Comparison of ENCODE assay signal across 24 mouse cellular contexts in the genomic region with DNA sequence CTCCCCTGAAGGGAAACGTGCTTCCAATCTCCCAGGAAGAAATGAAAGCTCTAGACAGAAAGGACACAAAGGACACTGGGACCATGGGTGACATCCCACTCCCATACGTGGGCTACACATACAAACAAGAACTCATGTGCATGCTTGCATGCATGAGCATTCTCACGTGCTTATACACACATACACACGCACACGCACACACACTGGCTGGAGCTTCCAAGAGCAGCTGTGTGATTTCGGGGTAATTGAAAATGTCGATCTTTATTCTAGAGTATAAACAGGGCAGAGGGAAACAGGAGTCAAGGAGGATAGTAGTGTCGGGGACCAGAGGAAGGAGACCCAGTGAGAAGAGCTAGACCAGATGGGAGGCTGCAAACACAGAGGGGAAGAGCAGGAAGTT. TPM values are rescaled to one million over a fixed set of nuclear protein-coding genes. Genes with fewer than 3 reads are reported as not detected.
DNase-seq lines count a peak whose midpoint lies in the region; ATAC-seq and TF ChIP-seq lines count a peak whose summit lies in the region.
"Had no signal": no experiment of that assay in that cellular context is flagged by ENCODE, and none has a peak within 500 bp of the region (broad histone marks: within the 10 kb centered on the region; RNA-seq: fewer than 3 reads in every experiment).

No protein-coding gene starts in this region.

- H3K4me2 ChIP-seq in lung, embryonic 14.5 days: no peak overlapping the region
- H3K4me2 ChIP-seq in intestine, embryonic 15.5 days (replicated peaks): 0 out of 2 replicates have a peak overlapping the region, but pooled peaks have one; percentile 19
- H3K4me2 ChIP-seq: embryonic facial prominence, embryonic 12.5 days; liver, embryonic 11.5 days had no signal

- H3K36me3 ChIP-seq in lung, embryonic 14.5 days (ENCODE audit: insufficient read depth): no peaks in the 10 kb centered on the region
- H3K36me3 ChIP-seq in ES-E14 (ENCODE audit: control insufficient read depth, insufficient read depth, low read length, poor library complexity, severe bottlenecking): no peaks in the 10 kb centered on the region
- H3K36me3 ChIP-seq in intestine, embryonic 15.5 days: no peaks in the 10 kb centered on the region
- H3K36me3 ChIP-seq: embryonic facial prominence, embryonic 12.5 days had no signal

- H3K9me3 ChIP-seq in lung, embryonic 14.5 days (ENCODE audit: low read depth, low read length): no peaks in the 10 kb centered on the region
- no peaks in the 10 kb centered on the region for H3K9me3 ChIP-seq in ES-E14 (ENCODE audit: control insufficient read depth, insufficient read depth, low read depth, low read length)
- H3K9me3 ChIP-seq in intestine, embryonic 15.5 days: no peaks in the 10 kb centered on the region
- H3K9me3 ChIP-seq: embryonic facial prominence, embryonic 12.5 days had no signal

- in situ Hi-C loops in ES-E14 (cut with MboI; ENCODE audit: low sequenced_read_pairs in 2 of 2, unreplicated experiment in 2 of 2): no loop called here

- H3K9ac ChIP-seq in lung, embryonic 14.5 days: no peak overlapping the region
- no peak overlapping the region for H3K9ac ChIP-seq in ES-E14 (ENCODE audit: insufficient read depth, low read depth, low read length, poor library complexity, severe bottlenecking)
- H3K9ac ChIP-seq in intestine, embryonic 15.5 days: no peak overlapping the region; the same call in 1 of the 2 replicates
- H3K9ac ChIP-seq: embryonic facial prominence, embryonic 12.5 days had no signal

- H3K4me1 ChIP-seq in lung, embryonic 14.5 days (ENCODE audit: insufficient read depth): no peaks in the 10 kb centered on the region
- no peaks in the 10 kb centered on the region for H3K4me1 ChIP-seq in lung, adult 2 months (ENCODE audit: control insufficient read depth, insufficient read depth, low read length)
- H3K4me1 ChIP-seq in ES-E14 (ENCODE audit: control insufficient read depth in 2 of 2, insufficient read depth in 2 of 2, low read length in 2 of 2, poor library complexity in 1 of 2): no peaks in the 10 kb centered on the region
- H3K4me1 ChIP-seq in intestine, embryonic 15.5 days (replicated peaks): peaks cover 27% of the 10 kb centered on the region
- H3K4me1 ChIP-seq: embryonic facial prominence, embryonic 12.5 days had no signal

- no peak for TF ChIP-seq POLR2A in lung, adult 2 months (IDR thresholded peaks at IDR 0.05; ENCODE audit: borderline replicate concordance, extremely low read depth, low read depth, low read length)

- H3K4me3 ChIP-seq in gastrocnemius, adult 2 months: no peak overlapping the region
- H3K4me3 ChIP-seq in lung, embryonic 14.5 days (ENCODE audit: low read depth, low read length): no peak overlapping the region
- no peak overlapping the region for H3K4me3 ChIP-seq in lung, adult 2 months (replicated peaks; ENCODE audit: extremely low read depth, low read depth, low read length)
- no peak overlapping the region for H3K4me3 ChIP-seq in ES-E14 (ENCODE audit: insufficient read depth in 1 of 2, low read depth in 1 of 2, low read length in 2 of 2, poor library complexity in 1 of 2, severe bottlenecking in 1 of 2)
- H3K4me3 ChIP-seq in intestine, embryonic 15.5 days (replicated peaks): no peak overlapping the region
- H3K4me3 ChIP-seq: embryonic facial prominence, embryonic 12.5 days; erythroblast, embryonic 14.5 days; left cerebral cortex, adult 2 months had no signal

- WGBS in lung, embryonic 14.5 days: 47% methylated on average over 8 of the region's 8 CpGs
- WGBS in lung, adult 2 months: 60% methylated on average over 8 of the region's 8 CpGs
- WGBS in intestine, embryonic 15.5 days: 44% methylated on average over 8 of the region's 8 CpGs

- DNase-seq in gastrocnemius, adult 2 months: peak; percentile 8
- DNase-seq in gastrocnemius, postnatal 14 days: no peak
- peak; percentile 33 for DNase-seq in lung, embryonic 14.5 days
- no peak for DNase-seq in lung, adult 2 months
- no peak for DNase-seq in ES-E14 (ENCODE audit: low read depth, low spot score)
- DNase-seq in embryo, embryonic 10 days (ENCODE audit: low spot score): no peak
- no peak for DNase-seq in thymus, postnatal 25 days
- DNase-seq: adrenal gland, adult 8-10 months; cerebellum, adult 9-11 months; kidney, adult 8-10 months; kidney, postnatal 14 days; left cerebral cortex, postnatal 4 days; lung, adult 18-20 months; lung, postnatal 36 days; retina, postnatal 1 day; thymus, postnatal 36 days had no signal

- TF ChIP-seq CTCF in gastrocnemius, adult 2 months (IDR thresholded peaks at IDR 0.05): no peak
- no peak for TF ChIP-seq CTCF in lung, embryonic 14.5 days (IDR thresholded peaks at IDR 0.05; ENCODE audit: low read depth)
- TF ChIP-seq CTCF in lung, adult 2 months (IDR thresholded peaks at IDR 0.05; ENCODE audit: insufficient read depth, low read length): no peak

- ATAC-seq in lung, embryonic 14.5 days (ENCODE audit: insufficient read depth): no peak
- ATAC-seq in intestine, embryonic 15.5 days: peak; percentile 39

- no peaks in the 10 kb centered on the region for H3K27me3 ChIP-seq in lung, embryonic 14.5 days (ENCODE audit: insufficient read depth, low read length)
- H3K27me3 ChIP-seq in intestine, embryonic 15.5 days (replicated peaks): no peaks in the 10 kb centered on the region

- intact Hi-C loops in gastrocnemius, adult 2 months (cut with DNase I): no loop called here
- intact Hi-C loops in gastrocnemius, postnatal 14 days (cut with DNase I; ENCODE audit: low total_unique reads): loop anchor here (2.0 kb wide), 1 partner anchor 44 kb away; no protein-coding TSS in a partner anchor

- 0 out of 2 replicates have a peak overlapping the region, but pooled peaks have one; percentile 6 for H3K27ac ChIP-seq in gastrocnemius, adult 2 months
- no peak overlapping the region for H3K27ac ChIP-seq in lung, embryonic 14.5 days (ENCODE audit: low read depth)
- H3K27ac ChIP-seq in ES-E14 (ENCODE audit: insufficient read depth, low read depth, low read length, poor library complexity, severe bottlenecking): peak overlapping the region; percentile 15; the same call in 1 of the 2 replicates
- 0 out of 2 replicates have a peak overlapping the region, but pooled peaks have one; percentile 67 for H3K27ac ChIP-seq in intestine, embryonic 15.5 days
- H3K27ac ChIP-seq: embryonic facial prominence, embryonic 12.5 days; left cerebral cortex, adult 2 months had no signal

TF ChIP-seq in ES-E14, 5 proteins besides CTCF, POLR2A, EP300 and RAD21:
- no peak for TF ChIP-seq MAFK (IDR thresholded peaks at IDR 0.05; ENCODE audit: insufficient read depth, low read depth, low read length)
- no peak for TF ChIP-seq ZNF384 (IDR thresholded peaks at IDR 0.05; ENCODE audit: low read depth, low read length)
- TF ChIP-seq CHD2 (IDR thresholded peaks at IDR 0.05; ENCODE audit: low read depth, low read length): no peak
- TF ChIP-seq ZC3H11A (IDR thresholded peaks at IDR 0.05; ENCODE audit: borderline replicate concordance, low read depth, low read length): no peak

RNA-seq across cellular contexts. Expression of gene Odf3l1, which starts 19.8 kb away (rescaled TPM):
- under 1 TPM in 1 of 2 experiments, not detected in 1; 0.22 TPM for total RNA-seq in gastrocnemius, adult 2 months (2021)
- under 1 TPM in 1 of 2 experiments, not detected in 1; 0.80 TPM for total RNA-seq in gastrocnemius, postnatal 14 days (2021)
- 0.23 and 1.1 TPM in 2 replicates for polyA plus RNA-seq in lung, embryonic 14.5 days (2014; fragmentation: Nextera tagmentation; extraction: Ambion mirVana)
- polyA plus RNA-seq in lung, adult 2 months (2012; rRNA removed): 1.7 and 1.8 TPM in 2 replicates
- not detected in 2 replicates for total RNA-seq in ES-E14 (2012; rRNA removed)
- 1.2 and 1.3 TPM in 2 replicates for polyA plus RNA-seq in intestine, embryonic 15.5 days (2015; fragmentation: Nextera tagmentation; extraction: Ambion mirVana)
- total RNA-seq: hematopoietic stem cell, adult 5-6 weeks; layer of hippocampus, adult 8-10 months; left cerebral cortex, adult 2 months; left cerebral cortex, postnatal 4 days; megakaryocyte-erythroid progenitor cell, adult 5-6 weeks had no signal
- polyA plus RNA-seq: erythroblast, embryonic 14.5 days; liver, embryonic 11.5 days had no signal

RNA-seq across cellular contexts. Expression of gene Cspg4, which starts 20.2 kb away (rescaled TPM):
- 1 to 10 TPM; 5.7 to 6.0 TPM for total RNA-seq in gastrocnemius, adult 2 months (2021)
- 10 to 100 TPM; 13.8 to 20.6 TPM for total RNA-seq in gastrocnemius, postnatal 14 days (2021)
- polyA plus RNA-seq in lung, embryonic 14.5 days (2014; fragmentation: Nextera tagmentation; extraction: Ambion mirVana): 12.3 and 13.9 TPM in 2 replicates
- polyA plus RNA-seq in lung, adult 2 months (2012; rRNA removed): 19.5 and 21.2 TPM in 2 replicates
- 1.3 and 2.1 TPM in 2 replicates for total RNA-seq in ES-E14 (2012; rRNA removed)
- 19.0 and 20.1 TPM in 2 replicates for polyA plus RNA-seq in intestine, embryonic 15.5 days (2015; fragmentation: Nextera tagmentation; extraction: Ambion mirVana)
- total RNA-seq: hematopoietic stem cell, adult 5-6 weeks; megakaryocyte-erythroid progenitor cell, adult 5-6 weeks had no signal
- polyA plus RNA-seq: erythroblast, embryonic 14.5 days had no signal

RNA-seq across cellular contexts. Expression of gene Lingo1, which starts 48.4 kb away (rescaled TPM):
- under 1 TPM; 0.17 to 0.48 TPM for total RNA-seq in gastrocnemius, adult 2 months (2021)
- total RNA-seq in gastrocnemius, postnatal 14 days (2021): under 1 TPM; 0.47 to 0.82 TPM
- 4.7 and 4.8 TPM in 2 replicates for polyA plus RNA-seq in lung, embryonic 14.5 days (2014; fragmentation: Nextera tagmentation; extraction: Ambion mirVana)
- 4.4 and 6.8 TPM in 2 replicates for polyA plus RNA-seq in lung, adult 2 months (2012; rRNA removed)
- total RNA-seq in ES-E14 (2012; rRNA removed): 1.3 and 2.1 TPM in 2 replicates
- polyA plus RNA-seq in intestine, embryonic 15.5 days (2015; fragmentation: Nextera tagmentation; extraction: Ambion mirVana): 2.0 and 2.2 TPM in 2 replicates
- total RNA-seq: hematopoietic stem cell, adult 5-6 weeks; megakaryocyte-erythroid progenitor cell, adult 5-6 weeks had no signal
- polyA plus RNA-seq: erythroblast, embryonic 14.5 days had no signal

Comparison
In these comparisons a context has a peak if more than half of its experiments do, and no peak if none do; other contexts are left out.
1. DNase-seq: peak in gastrocnemius, adult 2 months (single experiment) and lung, embryonic 14.5 days (single experiment); none in gastrocnemius, postnatal 14 days (single experiment), lung, adult 2 months (single experiment), ES-E14 (single experiment), embryo, embryonic 10 days (single experiment) and thymus, postnatal 25 days (single experiment).